Mouse (Mus musculus) stomach, postnatal 0 days (tissue): ENCODE data around the gene Flrt2. TPM values are rescaled to one million over a fixed set of nuclear protein-coding genes. Genes with fewer than 3 reads are reported as not detected.
"Not testable (repeated sequence)": the region's sequence is repeated elsewhere in the genome, so short reads cannot be mapped to it uniquely, and the experiment has no call there.

Experiments used
- ATAC-seq: fragments of 200-750 bp; cut with Nextera tagmentation; 2 replicates; pipeline ENCODE4 v1.8.0; 2017; ENCODE audit not compliant: low FRiP score, low TSS enrichment
- DNase-seq: peaks from one replicate; pipeline ENCODE4 v3.0.0-alpha.2; 2016; ENCODE audit warnings: low spot score
- H3K27ac ChIP-seq: fragments of 300-500 bp; sonication (generic); replicated peaks from 2 replicates; pipeline ENCODE4 v1.5.1; 2014; ENCODE audit warnings: mild to moderate bottlenecking, control low read depth
- H3K27me3 ChIP-seq: fragments of 300-500 bp; sonication (generic); 2 replicates; pipeline ENCODE4 v1.6.1; 2014; ENCODE audit warnings: low read length; ENCODE audit not compliant: control insufficient read depth, insufficient read depth
- H3K36me3 ChIP-seq: fragments of 300-500 bp; sonication (generic); 2 replicates; pipeline ENCODE4 v1.6.1; 2014; ENCODE audit warnings: low read length, mixed read lengths; ENCODE audit not compliant: control insufficient read depth, insufficient read depth
- H3K4me1 ChIP-seq: fragments of 300-500 bp; sonication (generic); replicated peaks from 2 replicates; pipeline ENCODE4 v1.6.1; 2014; ENCODE audit warnings: antibody characterized with exemption; ENCODE audit not compliant: control insufficient read depth, insufficient read depth
- H3K4me2 ChIP-seq: fragments of 300-500 bp; sonication (generic); replicated peaks from 2 replicates; pipeline ENCODE4 v1.6.1; 2014; ENCODE audit warnings: low read depth, mild to moderate bottlenecking, control low read depth, moderate library complexity
- H3K4me3 ChIP-seq: fragments of 300-500 bp; sonication (generic); 2 replicates; pipeline ENCODE4 v1.5.1; 2014; ENCODE audit warnings: low read depth, low read length, control low read depth
- H3K9ac ChIP-seq: fragments of 300-500 bp; sonication (generic); 2 replicates; pipeline ENCODE4 v1.6.1; 2014; ENCODE audit warnings: mild to moderate bottlenecking, low read length, control low read depth, mixed read lengths
- H3K9me3 ChIP-seq: fragments of 300-500 bp; sonication (generic); 2 replicates; pipeline ENCODE4 v1.6.1; 2016; ENCODE audit warnings: low read length; ENCODE audit not compliant: control insufficient read depth
- CTCF ChIP-seq: IDR thresholded peaks from 2 replicates; pipeline ENCODE4 v1.5.1; 2016; ENCODE audit warnings: antibody characterized with exemption, low read depth, mild to moderate bottlenecking, moderate library complexity
- EP300 ChIP-seq: optimal IDR thresholded peaks from 2 replicates; pipeline ENCODE3; 2016; ENCODE audit warnings: antibody characterized with exemption
- WGBS: fragments of 180-500 bp; shearing (Covaris S2); extraction: QIAGEN DNeasy Blood & Tissue Kit; methylation state at CpG from one replicate; pipeline ENCODE4 v1.1.7; 2014; 5-methylcytosine and 5-hydroxymethylcytosine counted together
- polyA plus RNA-seq: library from polyadenylated mRNA; unstranded; fragments of >200 nt; fragmentation: Nextera tagmentation; extraction: Ambion mirVana; gene quantifications from 2 replicates; pipeline ENCODE4 v1.2.1, GENCODE M21; 2015

Flrt2 gene
- 5.7 and 6.2 TPM in 2 replicates for polyA plus RNA-seq

DNA sequence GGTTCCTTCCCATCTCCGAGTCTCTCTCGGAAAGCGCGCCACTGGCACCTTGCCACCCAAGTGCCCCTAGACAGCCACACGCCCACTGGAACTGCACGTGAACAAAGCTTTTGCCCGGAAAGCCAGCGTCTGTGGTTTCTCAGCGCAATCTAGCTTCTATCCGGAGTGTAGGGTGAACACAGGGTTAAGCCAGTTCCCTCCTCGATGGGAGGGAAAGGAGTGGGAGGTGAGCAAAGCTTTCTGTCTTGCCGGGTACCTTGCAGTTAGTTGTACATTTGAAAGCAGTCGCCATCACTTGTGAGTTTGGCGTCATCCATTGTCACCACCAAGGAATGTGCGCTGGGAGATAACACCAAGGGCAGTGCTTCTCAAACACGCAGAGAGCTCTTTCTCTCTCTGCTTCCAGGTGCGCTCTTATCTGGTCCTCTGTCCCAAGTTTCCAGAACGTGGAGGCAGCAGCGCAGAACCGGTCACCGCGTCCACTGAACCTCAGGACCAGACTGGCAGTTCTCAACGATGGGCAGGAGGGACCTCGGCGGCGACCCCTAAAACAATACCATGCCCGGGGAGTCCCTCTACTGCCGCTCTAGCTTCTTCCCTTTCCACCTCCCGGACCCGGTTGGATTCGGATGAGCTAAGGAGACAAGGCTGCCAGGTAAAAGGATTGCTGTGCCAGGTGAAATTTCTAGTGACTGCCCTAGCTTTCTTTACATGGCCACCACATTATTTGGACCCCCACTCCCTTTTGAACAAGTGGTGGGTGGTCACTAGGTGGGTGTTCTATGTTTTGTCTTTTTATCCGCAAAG is at the start of gene Flrt2:
Gene Flrt2 (plus strand): TSS at position 266 of the 807 bp plus-strand sequence.
- ATAC-seq: no peak
- TF ChIP-seq CTCF (no peak), EP300 (no peak)
- WGBS: 2% methylated on average over 32 of the region's 32 CpGs
- Histone ChIP-seq H3K27ac (no peak within 1 kb of the TSS), H3K9ac (peak within 1 kb of the TSS; percentile 45), H3K4me3 (peak within 1 kb of the TSS; percentile 81), H3K4me1 (no peaks in the 10 kb centered on the region), H3K4me2 (peak within 1 kb of the TSS; percentile 82), H3K9me3 (no peaks in the 10 kb centered on the region), H3K27me3 (no peaks in the 10 kb centered on the region), H3K36me3 (no peaks in the 10 kb centered on the region)
- no peak for DNase-seq

DNA sequence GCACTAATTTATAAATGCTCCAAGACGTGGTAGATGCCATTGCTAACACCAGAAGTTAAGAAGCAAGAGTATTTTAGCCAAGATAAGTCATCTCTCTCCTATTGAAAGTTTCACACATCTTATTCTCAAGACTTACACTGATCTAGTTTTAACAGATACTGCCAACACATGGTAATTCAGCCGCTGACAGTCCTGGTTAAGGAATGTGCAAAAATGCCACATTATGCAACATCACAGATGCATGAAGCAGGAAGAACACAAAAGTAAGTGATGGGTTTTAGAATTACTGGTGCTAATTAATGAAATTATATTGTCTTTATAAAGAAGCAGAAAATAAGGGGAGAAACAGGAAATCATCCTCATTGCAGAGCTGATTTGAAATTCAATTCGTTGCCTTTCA is 49.8 kb upstream of the Flrt2 start:
- no peak for ATAC-seq

DNA sequence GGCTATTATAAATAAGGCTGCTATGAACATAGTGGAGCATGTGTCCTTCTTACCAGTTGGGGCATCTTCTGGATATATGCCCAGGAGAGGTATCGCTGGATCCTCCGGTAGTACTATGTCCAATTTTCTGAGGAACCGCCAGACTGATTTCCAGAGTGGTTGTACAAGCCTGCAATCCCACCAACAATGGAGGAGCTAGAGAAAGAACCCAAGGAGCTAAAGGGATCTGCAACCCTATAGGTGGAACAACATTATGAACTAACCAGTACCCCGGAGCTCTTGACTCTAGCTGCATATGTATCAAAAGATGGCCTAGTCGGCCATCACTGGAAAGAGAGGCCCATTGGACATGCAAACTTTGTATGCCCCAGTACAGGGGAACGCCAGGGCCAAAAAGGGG is 44.8 kb upstream of the Flrt2 start:
- not testable (repeated sequence) for H3K4me3 ChIP-seq, ATAC-seq, H3K9ac ChIP-seq, H3K4me2 ChIP-seq, H3K4me1 ChIP-seq, H3K27ac ChIP-seq, H3K27me3 ChIP-seq, H3K9me3 ChIP-seq, DNase-seq, H3K36me3 ChIP-seq
- 100% methylated on average over 1 of the region's 6 CpGs for WGBS

More for the DNA sequence above, 49.8 kb upstream of the Flrt2 start:
- no peak overlapping the region for H3K9ac ChIP-seq
- H3K9me3 ChIP-seq: no peaks in the 10 kb centered on the region
- H3K4me1 ChIP-seq: no peaks in the 10 kb centered on the region
- no peak for TF ChIP-seq EP300
- no peak for TF ChIP-seq CTCF
- WGBS: 56% methylated on average over 3 of the region's 3 CpGs
- H3K4me2 ChIP-seq: no peak overlapping the region
- DNase-seq: no peak
- no peaks in the 10 kb centered on the region for H3K36me3 ChIP-seq
- H3K4me3 ChIP-seq: no peak overlapping the region
- H3K27me3 ChIP-seq: no peaks in the 10 kb centered on the region
- H3K27ac ChIP-seq: no peak overlapping the region

DNA sequence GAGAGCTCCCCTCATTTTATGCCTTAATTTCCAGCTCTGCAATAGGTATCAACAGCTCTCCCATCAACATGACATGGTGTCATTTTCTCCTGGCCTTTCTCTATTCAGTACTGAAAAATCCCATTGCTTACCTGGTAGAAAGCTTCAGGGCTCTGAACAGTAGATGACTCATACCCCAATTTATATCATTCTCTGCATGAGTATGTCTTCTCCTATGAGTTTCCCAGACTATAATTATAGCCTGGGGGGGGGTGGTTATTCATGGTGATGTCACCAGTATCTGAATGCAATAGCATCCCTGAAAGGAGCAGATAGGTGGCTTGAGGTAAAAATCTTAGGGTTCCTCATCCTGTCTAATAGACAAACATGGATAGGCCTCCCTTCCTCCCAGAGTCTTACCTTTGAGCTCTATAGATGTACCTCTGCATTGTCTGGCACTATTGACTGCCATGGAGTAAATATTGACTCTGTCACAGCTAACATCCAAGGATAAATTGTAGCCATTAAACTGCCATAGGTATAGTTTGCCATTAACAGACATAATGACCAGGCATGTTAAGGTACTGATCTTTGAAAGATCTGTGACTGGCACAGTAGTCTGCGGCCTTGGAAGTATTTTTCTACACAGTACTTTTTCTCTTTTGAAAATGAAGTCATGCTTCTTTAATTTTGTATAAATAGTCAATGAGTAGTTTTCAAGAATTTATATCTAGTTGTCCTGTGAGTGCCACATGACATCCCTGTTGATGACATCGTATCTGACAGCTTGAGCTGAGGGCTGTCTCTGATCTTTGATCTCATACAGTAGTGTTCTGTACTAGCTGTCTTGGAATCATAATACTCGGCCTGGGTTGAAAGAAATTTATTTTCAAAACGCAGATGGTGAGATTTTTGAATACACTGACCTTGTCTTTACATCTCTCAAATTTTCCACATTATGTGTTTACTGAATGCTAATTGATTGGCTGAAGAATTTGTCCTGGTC is 39.6 kb upstream of the Flrt2 start:
- WGBS: 61% methylated on average over 4 of the region's 4 CpGs
- TF ChIP-seq CTCF (no peak), EP300 (no peak)
- ATAC-seq: no peak
- no peak overlapping the region for H3K4me3 ChIP-seq
- no peaks in the 10 kb centered on the region for H3K9me3 ChIP-seq
- no peak overlapping the region for H3K9ac ChIP-seq
- no peaks in the 10 kb centered on the region for H3K36me3 ChIP-seq
- DNase-seq: no peak
- H3K4me2 ChIP-seq: no peak overlapping the region
- no peaks in the 10 kb centered on the region for H3K4me1 ChIP-seq
- H3K27ac ChIP-seq: no peak overlapping the region
- H3K27me3 ChIP-seq: no peaks in the 10 kb centered on the region

DNA sequence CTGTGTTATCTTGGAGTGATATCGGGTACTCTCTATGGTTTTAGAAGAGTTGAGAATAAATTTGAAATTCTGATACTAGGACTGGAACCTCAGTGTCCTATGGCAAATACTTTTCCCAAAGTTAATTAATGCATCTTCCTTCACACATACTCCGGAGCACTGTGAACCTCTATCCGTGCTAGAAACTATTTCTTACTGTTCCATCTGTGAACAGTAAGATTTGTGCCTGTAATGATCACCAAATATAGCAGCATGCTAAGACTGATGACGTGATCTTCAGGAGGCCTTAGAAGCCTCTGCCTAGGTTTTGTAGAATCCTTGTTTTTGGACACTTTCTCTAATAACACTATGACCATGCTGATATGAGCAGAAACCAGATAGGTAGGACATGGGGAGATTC is 35.4 kb upstream of the Flrt2 start:
- whole genome bisulfite sequencing: 88% methylated on average over 4 of the region's 4 CpGs
- Histone ChIP-seq H3K27me3 (no peaks in the 10 kb centered on the region), H3K4me1 (no peaks in the 10 kb centered on the region), H3K4me3 (no peak overlapping the region), H3K9me3 (no peaks in the 10 kb centered on the region), H3K36me3 (no peaks in the 10 kb centered on the region), H3K27ac (no peak overlapping the region), H3K4me2 (no peak overlapping the region), H3K9ac (no peak overlapping the region)
- ATAC-seq (no peak), DNase-seq (no peak)
- TF ChIP-seq EP300: no peak
- no peak for TF ChIP-seq CTCF

DNA sequence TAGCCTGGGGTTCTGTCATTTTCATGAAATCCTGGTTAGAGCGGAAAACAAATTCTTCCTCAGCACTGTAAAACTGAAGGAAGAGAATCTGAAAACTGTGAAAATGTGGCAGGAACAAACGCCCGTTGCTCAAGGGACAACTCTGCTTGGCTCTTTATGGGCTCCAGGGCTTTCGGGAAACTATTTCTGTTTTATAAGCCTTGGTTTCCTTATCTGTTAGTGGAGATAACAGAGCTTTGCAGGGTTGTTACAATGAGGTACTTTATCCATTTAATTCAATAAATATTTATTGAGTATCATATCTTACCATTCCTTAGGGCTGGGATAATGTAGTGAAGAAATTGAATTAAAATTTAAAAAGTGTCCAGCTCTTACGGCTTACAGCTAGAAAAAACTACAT is 24.7 kb upstream of the Flrt2 start:
- 71% methylated on average over 5 of the region's 5 CpGs for WGBS

More for the DNA sequence above, 24.7 kb upstream of the Flrt2 start:
- H3K27ac ChIP-seq: no peak overlapping the region
- DNase-seq (no peak), ATAC-seq (no peak)
- H3K27me3 ChIP-seq: no peaks in the 10 kb centered on the region
- H3K9ac ChIP-seq: no peak overlapping the region
- H3K4me3 ChIP-seq: no peak overlapping the region
- TF ChIP-seq EP300 (no peak), CTCF (no peak)
- no peaks in the 10 kb centered on the region for H3K9me3 ChIP-seq
- H3K4me2 ChIP-seq: no peak overlapping the region
- no peaks in the 10 kb centered on the region for H3K4me1 ChIP-seq
- no peaks in the 10 kb centered on the region for H3K36me3 ChIP-seq
